Mouse (Mus musculus): ENCODE results near the gene Aqp7.

Aqp7 gene

DNA sequence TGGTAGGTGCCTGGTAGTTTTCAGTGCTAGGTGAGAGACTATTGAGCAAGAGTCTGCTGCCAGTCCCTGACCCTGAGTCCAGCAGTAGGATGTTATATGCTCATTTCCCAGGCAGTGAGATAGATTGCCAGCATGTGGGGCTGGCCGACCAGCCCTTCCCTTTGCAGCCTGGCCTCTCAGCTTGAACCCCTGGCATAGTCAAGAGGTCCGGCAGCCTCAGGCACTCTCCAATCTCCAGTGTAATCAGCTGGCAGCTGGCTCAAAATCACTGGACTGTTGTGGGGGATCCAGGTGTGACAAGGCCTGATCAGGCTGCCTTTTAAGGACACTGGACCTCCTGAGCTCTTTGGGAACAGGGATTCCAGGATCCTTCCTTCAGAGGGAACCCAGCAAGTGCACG, 15.4 kb upstream of the Aqp7 start:
- no peak for DNase-seq (ENCODE audit: low spot score)

- DNase-seq (ENCODE audit: low spot score): no peak
Observed at GRCm38 (mm10) chr4:41057361-41057760, 9.4 kb upstream of the Aqp7 start.

DNA sequence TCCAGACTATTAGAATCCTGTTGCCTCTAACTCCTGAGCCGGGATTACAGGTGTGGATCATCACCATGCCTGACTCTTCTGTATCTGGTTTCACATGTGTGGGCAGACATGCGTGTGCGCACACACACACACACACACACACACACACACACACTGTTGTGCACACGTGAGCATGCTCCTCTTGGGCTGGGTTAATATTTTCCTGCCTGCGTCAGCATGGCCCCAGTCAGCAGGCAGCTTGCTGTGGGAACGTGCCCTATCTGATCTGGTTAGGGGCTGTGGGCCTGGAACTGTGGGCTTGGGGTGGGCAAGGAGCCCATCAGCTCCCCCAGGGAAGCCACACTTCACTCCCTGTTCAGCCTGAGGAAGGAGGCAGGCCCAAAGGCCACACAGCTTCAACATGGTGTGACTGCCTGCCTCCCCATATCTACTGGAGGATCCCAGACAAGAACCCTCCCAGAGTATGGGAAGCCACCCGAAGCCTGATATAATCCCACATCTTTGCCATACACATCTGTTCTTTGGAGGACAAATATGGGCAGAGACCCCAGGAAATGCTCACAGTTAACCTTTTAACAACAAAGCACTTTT, 8.9 kb upstream of the Aqp7 start:
- no peak for DNase-seq (ENCODE audit: low spot score)

GRCm38 (mm10) chr4:41056253-41056652, 8.3 kb upstream of the Aqp7 start:
- DNase-seq (ENCODE audit: low spot score): no peak

- DNase-seq (ENCODE audit: low spot score): no peak
Observed at GRCm38 (mm10) chr4:41055111-41055510, 7.2 kb upstream of the Aqp7 start.

DNA sequence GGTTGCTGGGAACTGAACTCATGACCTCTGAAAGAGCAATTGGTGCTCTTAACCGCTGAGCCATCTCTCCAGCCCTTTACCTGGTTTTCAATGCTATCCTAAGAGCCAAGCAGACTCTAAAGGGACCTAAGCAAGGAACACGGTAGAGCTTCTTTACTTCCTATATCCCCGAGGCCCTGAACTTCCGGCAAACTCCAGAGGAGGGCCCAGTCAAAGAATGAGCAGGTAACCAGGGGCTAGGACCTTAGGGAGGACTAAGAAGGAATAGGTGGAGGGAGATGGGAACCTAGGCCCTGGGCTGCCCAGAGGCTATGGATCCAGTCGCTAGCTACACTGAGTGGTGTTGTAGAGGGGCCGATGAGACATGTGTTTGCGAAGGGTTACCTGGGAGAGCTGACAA, 3.8 kb upstream of the Aqp7 start:
- no peak for DNase-seq (ENCODE audit: low spot score)

DNA sequence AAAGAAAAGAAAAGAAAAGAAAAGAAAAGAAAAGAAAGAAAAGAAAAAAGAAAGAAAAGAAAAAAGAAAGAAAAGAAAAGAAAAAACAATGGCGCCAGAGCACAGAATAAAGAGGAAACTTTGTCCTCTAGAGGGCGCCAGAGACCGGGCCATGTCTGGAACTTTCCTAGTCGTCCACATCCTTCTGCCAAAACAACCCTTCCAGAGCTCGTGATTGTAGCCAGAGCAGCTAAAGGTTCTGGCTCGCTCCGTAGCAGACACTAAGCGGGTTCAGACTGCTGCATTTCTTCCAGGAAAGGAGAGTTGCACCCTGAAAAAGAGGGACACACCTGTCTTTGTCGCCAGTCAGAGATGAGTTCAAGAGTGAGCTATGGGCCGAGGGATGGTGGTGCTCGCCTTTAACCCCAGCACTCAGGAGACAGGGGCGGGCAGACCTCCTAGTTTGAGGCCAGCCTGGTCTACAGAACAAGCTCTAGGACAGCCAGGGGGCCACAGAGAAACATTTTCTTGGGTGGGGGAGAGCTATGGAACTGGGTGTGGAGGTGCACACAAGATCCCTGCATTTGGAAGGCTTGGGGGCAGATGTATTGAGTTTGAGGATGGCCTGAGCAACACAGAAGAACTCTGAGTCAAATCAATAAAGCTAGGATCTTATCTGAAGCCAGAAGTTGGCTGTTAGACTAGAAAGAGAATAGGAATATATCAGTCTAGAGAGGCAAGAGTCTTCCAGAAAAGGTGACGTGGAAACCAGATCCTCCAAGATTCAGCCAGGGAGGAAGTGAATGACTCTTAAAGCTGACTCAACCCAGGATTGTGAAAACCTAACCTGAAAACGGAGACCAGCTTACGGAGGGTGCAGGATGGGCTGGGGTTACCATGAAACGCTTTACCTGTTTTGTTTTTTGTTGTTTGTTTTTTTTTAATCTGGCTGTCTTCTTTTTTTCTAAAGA, 3.1 kb upstream of the Aqp7 start:
- DNase-seq (ENCODE audit: low spot score): peak; percentile 97

DNA sequence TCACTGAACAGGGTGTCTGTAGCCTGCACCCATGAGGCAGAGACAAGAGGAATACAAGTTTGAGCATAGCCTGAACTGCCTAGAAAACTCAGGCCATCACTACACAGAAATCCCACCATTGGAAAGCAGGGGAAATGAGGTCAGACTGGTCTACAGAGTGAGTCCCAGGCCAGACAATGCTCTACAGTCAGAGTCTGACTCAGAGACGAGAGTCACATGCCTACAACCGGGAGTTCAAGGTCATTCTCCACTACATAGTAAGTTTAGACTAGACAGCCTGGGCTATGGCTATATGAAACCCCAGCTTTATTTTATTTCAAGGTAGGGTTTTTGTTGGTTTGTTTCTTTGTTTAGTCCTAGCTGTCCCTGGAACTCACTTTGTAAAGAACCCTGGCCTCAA, 987 bp upstream of the Aqp7 start:
- DNase-seq (ENCODE audit: low spot score): no peak

- no peak for DNase-seq (ENCODE audit: low spot score)
Observed at GRCm38 (mm10) chr4:41046254-41046795, 1.6 kb downstream of the Aqp7 start.

GRCm38 (mm10) chr4:41045288-41045687, 2.7 kb downstream of the Aqp7 start:
- no peak for DNase-seq (ENCODE audit: low spot score)

- no peak for DNase-seq (ENCODE audit: low spot score)
Observed at GRCm38 (mm10) chr4:41043961-41044360, 4.0 kb downstream of the Aqp7 start.

GRCm38 (mm10) chr4:41042880-41043279, 5.1 kb downstream of the Aqp7 start:
- no peak for DNase-seq (ENCODE audit: low spot score)

DNA sequence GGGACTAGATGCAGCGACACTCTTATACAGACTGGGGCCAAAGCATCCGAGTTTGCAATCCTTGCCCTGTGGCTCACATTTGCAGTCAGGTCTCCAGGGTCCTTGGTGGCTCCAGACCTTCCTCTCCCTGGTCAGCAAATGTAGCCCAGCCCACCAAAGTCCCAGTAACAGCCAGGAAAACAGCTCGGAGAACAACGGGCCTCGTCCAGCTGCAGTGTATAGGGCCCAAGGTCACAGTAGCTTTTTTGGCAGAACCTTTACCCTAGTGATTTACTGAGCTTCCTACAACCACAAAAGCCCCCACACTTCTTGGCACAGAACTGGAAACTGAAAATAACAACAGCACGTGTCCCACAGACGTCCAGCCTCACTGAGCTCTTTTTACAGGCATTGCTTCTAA, 7.0 kb downstream of the Aqp7 start:
- no peak for DNase-seq (ENCODE audit: low spot score)

GRCm38 (mm10) chr4:41037942-41038341, 10.0 kb downstream of the Aqp7 start:
- DNase-seq (ENCODE audit: low spot score): no peak

DNA sequence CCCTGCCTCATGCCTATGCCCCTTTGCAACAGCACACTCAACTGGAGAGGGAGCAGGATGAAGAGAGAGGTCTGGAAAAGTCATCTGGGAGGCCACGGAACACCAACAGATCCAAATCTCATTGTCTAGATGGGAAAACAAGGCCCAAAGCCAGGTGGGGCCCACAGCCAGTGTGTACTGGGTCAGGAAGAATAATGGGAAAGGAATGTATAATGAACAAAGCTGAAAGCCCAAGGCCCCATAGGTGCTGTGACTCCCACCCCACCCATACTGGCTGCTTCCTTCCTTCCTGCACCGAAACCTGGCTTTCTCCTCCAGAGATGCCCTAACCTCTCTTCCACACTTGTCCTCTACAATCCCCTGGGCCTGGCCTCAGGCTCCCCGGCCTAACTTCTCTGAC, 16.7 kb downstream of the Aqp7 start:
- no peak for DNase-seq (ENCODE audit: low spot score)

- no peak for DNase-seq (ENCODE audit: low spot score)
Observed at GRCm38 (mm10) chr4:41029372-41029771, 18.6 kb downstream of the Aqp7 start.

DNA sequence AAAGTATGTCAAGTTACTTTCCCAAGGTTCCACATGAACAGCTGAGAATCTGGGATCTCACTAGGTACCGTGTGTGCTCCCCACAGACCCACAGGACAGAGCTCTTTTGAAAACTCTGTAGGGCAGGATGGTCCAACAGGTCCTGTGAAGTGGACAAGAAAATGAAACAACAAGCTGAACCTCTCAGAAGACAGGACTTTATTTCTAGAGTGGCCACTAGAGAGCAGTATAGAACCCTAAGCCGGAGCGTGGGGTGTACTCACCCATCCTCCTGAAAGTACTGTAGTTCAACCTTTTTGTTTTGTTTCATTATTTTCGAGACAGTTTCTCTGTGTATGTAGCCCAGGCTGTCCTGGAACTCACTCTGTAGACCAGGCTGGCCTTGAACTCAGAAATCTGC, 19.7 kb downstream of the Aqp7 start:
- peak; percentile 29 for DNase-seq (ENCODE audit: low spot score)

DNA sequence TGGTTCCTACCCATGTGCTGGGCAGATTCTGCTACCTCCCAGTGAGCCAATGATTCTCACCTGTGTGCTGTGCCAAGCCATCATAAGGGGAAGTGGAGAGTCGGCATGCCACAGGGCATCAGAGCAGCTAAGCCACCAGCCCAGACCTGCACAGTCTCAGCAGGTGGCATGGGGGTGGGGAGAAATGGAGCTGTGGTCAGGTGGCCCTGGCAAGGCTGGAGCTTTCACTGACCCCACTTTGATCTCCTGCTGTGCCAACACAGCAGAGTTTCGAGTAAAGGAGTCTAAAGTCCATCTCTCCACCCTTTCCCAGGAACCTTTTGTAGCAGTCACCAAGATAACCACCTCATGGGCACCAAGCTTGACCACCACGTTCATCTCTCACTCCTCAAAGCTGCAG, 20.1 kb downstream of the Aqp7 start:
- no peak for DNase-seq (ENCODE audit: low spot score)

DNA sequence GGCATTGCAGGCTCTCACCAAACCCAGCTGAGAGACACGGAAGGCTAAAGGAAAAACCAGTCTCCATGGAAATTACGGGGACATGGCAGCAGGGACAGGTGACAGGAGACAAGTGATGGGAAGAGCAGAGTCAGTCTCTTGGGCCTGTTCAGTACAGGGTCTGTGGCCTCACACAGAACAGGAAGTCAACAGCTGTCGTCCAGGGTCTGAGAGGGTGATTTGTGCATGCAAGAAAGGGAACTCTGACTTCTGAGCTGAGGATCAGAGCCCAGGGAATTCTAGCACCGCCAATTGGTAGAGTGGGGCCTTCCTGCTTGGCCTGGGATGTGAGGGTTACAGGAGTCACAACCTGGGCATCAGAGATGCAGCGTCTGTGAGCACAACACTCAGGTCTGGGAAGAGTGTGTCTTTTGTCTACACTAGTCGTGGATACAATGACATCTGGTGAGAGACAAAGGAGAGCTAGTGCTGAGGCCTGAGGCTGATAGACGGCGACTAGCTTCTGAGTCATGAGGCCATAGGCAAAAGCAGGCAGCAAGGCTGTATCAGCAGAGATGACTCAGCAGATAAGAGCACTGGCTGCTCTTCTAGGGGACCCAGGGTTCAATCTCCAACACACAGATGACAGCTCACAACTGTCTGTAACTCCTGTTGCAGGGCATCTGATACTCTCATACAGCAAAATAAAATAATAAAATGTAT, 21.7 kb downstream of the Aqp7 start:
- no peak for DNase-seq (ENCODE audit: low spot score)

GRCm38 (mm10) chr4:41021094-41021493, 26.8 kb downstream of the Aqp7 start:
- DNase-seq (ENCODE audit: low spot score): no peak

DNA sequence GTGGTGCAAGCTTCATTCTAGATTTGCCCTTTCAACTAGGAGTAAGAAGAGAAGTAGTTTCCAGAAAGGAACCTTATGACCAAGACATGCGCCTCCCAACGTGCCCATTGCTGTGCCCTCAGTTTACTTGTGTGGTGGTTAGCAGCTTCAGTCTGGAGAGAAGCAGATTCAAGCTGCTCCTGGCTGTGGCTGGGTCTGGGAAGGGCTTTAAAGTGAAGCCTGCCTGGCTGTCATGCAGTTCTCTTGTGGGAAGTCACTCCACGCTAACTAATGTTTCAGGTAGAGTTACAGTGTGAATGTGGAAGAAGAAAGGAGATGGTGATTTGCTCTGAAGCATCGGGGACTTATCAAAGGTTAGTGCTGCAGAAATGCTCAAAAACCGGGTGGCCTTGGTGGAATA, 32.1 kb downstream of the Aqp7 start:
- DNase-seq (ENCODE audit: low spot score): no peak

DNA sequence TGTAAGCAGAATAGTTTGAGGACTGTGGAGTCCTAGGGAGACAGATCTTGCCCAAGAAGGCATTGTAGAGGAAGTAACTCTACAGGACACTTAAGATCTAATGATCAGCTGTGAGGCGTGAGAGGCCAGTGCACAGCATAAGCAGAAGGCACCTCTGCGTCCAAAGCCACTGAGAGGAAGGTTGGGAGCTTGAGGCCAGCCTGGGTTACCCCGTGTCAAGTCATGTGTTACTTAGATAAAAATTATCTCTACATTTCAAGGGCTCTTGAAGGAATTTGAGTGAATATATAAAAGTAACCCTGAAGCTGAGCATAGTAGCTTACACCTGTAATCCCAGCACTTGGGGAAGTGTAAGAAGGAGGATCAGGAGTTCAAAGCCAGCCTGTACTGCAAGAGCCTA, 34.6 kb downstream of the Aqp7 start:
- no peak for DNase-seq (ENCODE audit: low spot score)

All from retina, embryonic 14.5 days (tissue).